Mouse (Mus musculus) neural tube, embryonic 11.5 days (tissue): ENCODE data around the gene Ccdc186. TPM values are rescaled to one million over a fixed set of nuclear protein-coding genes. Genes with fewer than 3 reads are reported as not detected.

Experiments
- ATAC-seq: fragments of 200-750 bp; cut with Nextera tagmentation; 2 replicates; pipeline ENCODE4 v1.8.0; 2017; ENCODE audit warnings: moderate number of reproducible peaks, mild to moderate bottlenecking, moderate TSS enrichment, moderate library complexity; ENCODE audit not compliant: insufficient read depth, low FRiP score, low TSS enrichment
- DNase-seq: peaks from one replicate; pipeline ENCODE4 v3.0.0-alpha.2; 2015; ENCODE audit warnings: low spot score
- H3K27ac ChIP-seq: fragments of 300-500 bp; sonication (generic); 2 replicates; pipeline ENCODE4 v1.5.1; 2014; ENCODE audit warnings: low read depth, mild to moderate bottlenecking, low read length
- H3K27me3 ChIP-seq: fragments of 300-500 bp; sonication (generic); 2 replicates; pipeline ENCODE4 v1.6.1; 2014; ENCODE audit warnings: mild to moderate bottlenecking, low read length, mixed read lengths; ENCODE audit not compliant: control insufficient read depth, insufficient read depth
- H3K36me3 ChIP-seq: fragments of 300-500 bp; sonication (generic); 2 replicates; pipeline ENCODE4 v1.6.1; 2014; ENCODE audit warnings: mild to moderate bottlenecking, low read length, moderate library complexity, mixed read lengths; ENCODE audit not compliant: control insufficient read depth, insufficient read depth
- H3K4me1 ChIP-seq: fragments of 300-500 bp; sonication (generic); 2 replicates; pipeline ENCODE4 v1.6.1; 2014; ENCODE audit warnings: low read length, mixed read lengths; ENCODE audit not compliant: control insufficient read depth, insufficient read depth
- H3K4me2 ChIP-seq: fragments of 300-500 bp; sonication (generic); 2 replicates; pipeline ENCODE4 v1.6.1; 2014; ENCODE audit warnings: low read depth, mild to moderate bottlenecking, moderate library complexity
- H3K4me3 ChIP-seq: fragments of 300-500 bp; sonication (generic); 2 replicates; pipeline ENCODE4 v1.5.1; 2014; ENCODE audit warnings: low read depth, low read length
- H3K9ac ChIP-seq: fragments of 300-500 bp; sonication (generic); 2 replicates; pipeline ENCODE4 v1.6.1; 2014; ENCODE audit warnings: mild to moderate bottlenecking, low read length
- H3K9me3 ChIP-seq: fragments of 300-500 bp; sonication (generic); 2 replicates; pipeline ENCODE4 v1.6.1; 2016; ENCODE audit warnings: low read length; ENCODE audit not compliant: control insufficient read depth
- WGBS: fragments of 180-500 bp; shearing (Covaris S2); extraction: QIAGEN DNeasy Blood & Tissue Kit; methylation state at CpG from one replicate; pipeline ENCODE4 v1.1.7; 2014; 5-methylcytosine and 5-hydroxymethylcytosine counted together
- polyA plus RNA-seq: library from polyadenylated mRNA; unstranded; fragments of >200 nt; fragmentation: Nextera tagmentation; extraction: Ambion mirVana; gene quantifications from 2 replicates; pipeline ENCODE4 v1.2.1, GENCODE M21; 2014

Gene Ccdc186
- polyA plus RNA-seq, 1 experiment from 2014 or later, result 21.2 TPM

- no peak overlapping the region for H3K4me3 ChIP-seq
- no peak overlapping the region for H3K9ac ChIP-seq
- H3K4me2 ChIP-seq, result no peak overlapping the region
- H3K27ac ChIP-seq, result no peak overlapping the region
- no peaks in the 10 kb centered on the region for H3K27me3 ChIP-seq
- no peaks in the 10 kb centered on the region for H3K36me3 ChIP-seq
- H3K4me1 ChIP-seq, result no peaks in the 10 kb centered on the region
- ATAC-seq (no peak), DNase-seq (no peak)
- 86% methylated on average over 11 of the region's 11 CpGs for WGBS
- no peaks in the 10 kb centered on the region for H3K9me3 ChIP-seq
Measured at GRCm38 (mm10) chr19:56828305-56828704, 6.3 kb upstream of the Ccdc186 start.

GRCm38 (mm10) chr19:56826047-56826631 is 4.1 kb upstream of the Ccdc186 start, which contains the start of gene Tdrd1:
Gene Tdrd1, plus strand, starts transcription at chr19:56826209.
- H3K4me1 ChIP-seq, result no peaks in the 10 kb centered on the region
- no peaks in the 10 kb centered on the region for H3K9me3 ChIP-seq
- 65% methylated on average over 44 of the region's 44 CpGs for WGBS
- no peak for ATAC-seq
- no peaks in the 10 kb centered on the region for H3K36me3 ChIP-seq
- H3K27me3 ChIP-seq, result no peaks in the 10 kb centered on the region
- no peak within 1 kb of the TSS for H3K27ac ChIP-seq
- peak; percentile 32 for DNase-seq
- no peak within 1 kb of the TSS for H3K4me2 ChIP-seq
- H3K4me3 ChIP-seq, result no peak within 1 kb of the TSS
- no peak within 1 kb of the TSS for H3K9ac ChIP-seq

- DNase-seq, result no peak
- Histone ChIP-seq H3K9me3 (no peaks in the 10 kb centered on the region), H3K27ac (no peak overlapping the region), H3K9ac (no peak overlapping the region; the same call in 1 of the 2 replicates), H3K4me2 (peak overlapping the region; percentile 73), H3K4me3 (peak overlapping the region; percentile 98), H3K4me1 (peaks cover 2% of the 10 kb centered on the region; the same call in 1 of the 2 replicates), H3K36me3 (no peaks in the 10 kb centered on the region), H3K27me3 (no peaks in the 10 kb centered on the region)
- peak; percentile 45 for ATAC-seq
- 28% methylated on average over 10 of the region's 10 CpGs for whole genome bisulfite sequencing
Measured at GRCm38 (mm10) chr19:56822448-56822836, 452 bp upstream of the Ccdc186 start.

GRCm38 (mm10) chr19:56821040-56821797 is 771 bp downstream of the Ccdc186 start:
- H3K27ac ChIP-seq, result peak overlapping the region; percentile 72
- H3K9ac ChIP-seq, result peak overlapping the region; percentile 92
- no peak for DNase-seq
- no peaks in the 10 kb centered on the region for H3K9me3 ChIP-seq
- WGBS, result 9% methylated on average over 22 of the region's 22 CpGs
- no peak for ATAC-seq
- no peaks in the 10 kb centered on the region for H3K36me3 ChIP-seq
- peaks cover 2% of the 10 kb centered on the region; the same call in 1 of the 2 replicates for H3K4me1 ChIP-seq
- peak overlapping the region; percentile 98 for H3K4me3 ChIP-seq
- no peaks in the 10 kb centered on the region for H3K27me3 ChIP-seq
- peak overlapping the region; percentile 73 for H3K4me2 ChIP-seq

- H3K9ac ChIP-seq, result no peak overlapping the region
- no peak overlapping the region for H3K4me2 ChIP-seq
- no peaks in the 10 kb centered on the region for H3K27me3 ChIP-seq
- no peak overlapping the region for H3K27ac ChIP-seq
- ATAC-seq, result no peak
- H3K36me3 ChIP-seq, result no peaks in the 10 kb centered on the region
- H3K9me3 ChIP-seq, result no peaks in the 10 kb centered on the region
- DNase-seq, result no peak
- H3K4me1 ChIP-seq, result peaks cover 2% of the 10 kb centered on the region; the same call in 1 of the 2 replicates
- no peak overlapping the region for H3K4me3 ChIP-seq
- 78% methylated on average over 14 of the region's 14 CpGs for WGBS
Measured at GRCm38 (mm10) chr19:56817851-56818526, 4.0 kb downstream of the Ccdc186 start.

- Histone ChIP-seq H3K36me3 (no peaks in the 10 kb centered on the region; the same call in 1 of the 2 replicates), H3K4me1 (no peaks in the 10 kb centered on the region; the same call in 1 of the 2 replicates), H3K9ac (no peak overlapping the region), H3K4me2 (no peak overlapping the region), H3K27me3 (no peaks in the 10 kb centered on the region), H3K4me3 (no peak overlapping the region), H3K9me3 (no peaks in the 10 kb centered on the region), H3K27ac (no peak overlapping the region)
- DNase-seq (no peak), ATAC-seq (no peak)
- WGBS, result 91% methylated on average over 4 of the region's 4 CpGs
Measured at GRCm38 (mm10) chr19:56813360-56813759, 8.6 kb downstream of the Ccdc186 start.

GRCm38 (mm10) chr19:56811590-56811989 is 10.4 kb downstream of the Ccdc186 start:
- peaks cover 2% of the 10 kb centered on the region; the same call in 1 of the 2 replicates for H3K36me3 ChIP-seq
- WGBS, result 48% methylated on average over 9 of the region's 9 CpGs
- no peaks in the 10 kb centered on the region for H3K27me3 ChIP-seq
- no peak for ATAC-seq
- no peak overlapping the region for H3K27ac ChIP-seq
- no peak overlapping the region for H3K9ac ChIP-seq
- no peak overlapping the region for H3K4me2 ChIP-seq
- no peaks in the 10 kb centered on the region for H3K9me3 ChIP-seq
- peak; percentile 59 for DNase-seq
- no peak overlapping the region for H3K4me3 ChIP-seq
- no peaks in the 10 kb centered on the region; the same call in 1 of the 2 replicates for H3K4me1 ChIP-seq

GRCm38 (mm10) chr19:56810641-56811146 is 11.3 kb downstream of the Ccdc186 start:
- DNase-seq, result no peak
- Histone ChIP-seq H3K4me2 (no peak overlapping the region), H3K36me3 (peaks cover 2% of the 10 kb centered on the region; the same call in 1 of the 2 replicates), H3K4me1 (no peaks in the 10 kb centered on the region), H3K27me3 (no peaks in the 10 kb centered on the region), H3K9ac (no peak overlapping the region), H3K27ac (no peak overlapping the region), H3K9me3 (no peaks in the 10 kb centered on the region), H3K4me3 (no peak overlapping the region)
- ATAC-seq, result no peak
